Mouse (Mus musculus): ENCODE data around the gene Dnmt1.

DNA sequence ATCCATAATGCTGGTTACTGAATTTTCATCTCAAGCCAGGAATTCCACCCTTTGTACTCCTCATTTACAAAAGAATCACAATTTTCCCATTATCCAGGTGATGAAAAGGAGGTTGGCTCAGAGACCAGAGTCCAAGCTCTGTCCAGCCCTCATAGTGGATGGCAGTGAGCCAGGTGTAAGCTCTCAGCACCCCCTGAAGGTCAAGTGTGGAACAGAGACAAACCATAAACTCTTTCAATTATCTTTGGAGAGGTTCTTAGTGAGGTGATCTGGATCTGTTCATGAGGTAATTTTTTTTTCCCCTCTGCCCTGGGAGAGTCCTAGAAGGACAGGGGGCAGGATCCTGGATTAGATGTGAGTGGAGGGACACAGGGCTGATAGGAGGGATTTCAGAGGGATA lies 41.1 kb upstream of the Dnmt1 start:
- TF ChIP-seq CTCF (conservative IDR thresholded peaks at IDR 0.05 in 1 of 2, IDR thresholded peaks at IDR 0.05 in 1 of 2; ENCODE audit: low read depth in 2 of 2, low read length in 2 of 2) (peak; percentile 36 to 84; a peak in 3 of 4 replicates), TBP (conservative IDR thresholded peaks at IDR 0.05; ENCODE audit: low read depth, low read length) (no peak), POLR2A (IDR thresholded peaks at IDR 0.05; ENCODE audit: low read depth, low read length) (no peak), RAD21 (IDR thresholded peaks at IDR 0.05; ENCODE audit: low read depth, low read length) (peak; percentile 86), MAZ (IDR thresholded peaks at IDR 0.05; ENCODE audit: low read depth, low read length) (no peak), MXI1 (IDR thresholded peaks at IDR 0.05; ENCODE audit: low read depth, low read length) (no peak), IRF4 (IDR thresholded peaks at IDR 0.05; ENCODE audit: low read depth, low read length) (no peak), SMC3 (IDR thresholded peaks at IDR 0.05; ENCODE audit: low read depth, low read length) (peak; percentile 69), EP300 (IDR thresholded peaks at IDR 0.05; ENCODE audit: low read length) (no peak), MYC (IDR thresholded peaks at IDR 0.05; ENCODE audit: low read depth, low read length) (no peak), CHD1 (IDR thresholded peaks at IDR 0.05; ENCODE audit: low read depth, low read length) (no peak), JUND (conservative IDR thresholded peaks at IDR 0.05; ENCODE audit: low read depth, low read length) (no peak), MAX (IDR thresholded peaks at IDR 0.05; ENCODE audit: low read length) (no peak), E2F4 (IDR thresholded peaks at IDR 0.05; ENCODE audit: insufficient replicate concordance, low read depth, low read length) (no peak)

Data from CH12.LX (cell line).